Mouse (Mus musculus) adrenal gland (tissue): ENCODE data around the gene Wiz.

Experiments used
- microRNA-seq, 2 experiments: library from miRNA; unstranded; fragments of <30 nt; microRNA quantifications; one replicate each; pipeline ENCODE4; 2019

Gene Wiz

Small RNAs within 50 kb of the gene (microRNA-seq; reads per million reads assigned to microRNA genes)
- gene Gm22201 = 0 to 0.12 reads per million in 2 experiments
